Mouse (Mus musculus) CH12.LX (cell line): ENCODE results near the gene Thbs4. TPM values are rescaled to one million over a fixed set of nuclear protein-coding genes. Genes with fewer than 3 reads are reported as not detected.

Experiments
- DNase-seq: peaks from one replicate; pipeline ENCODE4 v3.0.0-alpha.2; 2013; ENCODE audit errors: extremely low read depth
- H3K27ac ChIP-seq: 2 replicates; pipeline ENCODE4 v1.5.1; 2012; ENCODE audit warnings: low read depth, mild to moderate bottlenecking, control low read depth, moderate library complexity; ENCODE audit not compliant: insufficient read depth
- H3K27me3 ChIP-seq: replicated peaks from 2 replicates; pipeline ENCODE3; 2012; ENCODE audit warnings: inconsistent platforms
- H3K36me3 ChIP-seq, 2 experiments: replicated peaks in 1 of 2; 2 replicates each; pipeline versions ENCODE3 to v1.6.1; 2012; ENCODE audit warnings: inconsistent platforms in 1 of 2, low read length in 1 of 2, mild to moderate bottlenecking in 1 of 2, mixed read lengths in 1 of 2, moderate library complexity in 1 of 2; ENCODE audit not compliant: control insufficient read depth in 1 of 2, insufficient read depth in 1 of 2
- H3K4me1 ChIP-seq, 2 experiments: 2 replicates each; pipeline ENCODE4 v1.6.1; 2012; ENCODE audit warnings: inconsistent platforms in 1 of 2, moderate library complexity in 1 of 2; ENCODE audit not compliant: insufficient read depth in 2 of 2, control insufficient read depth in 1 of 2
- H3K4me2 ChIP-seq: 2 replicates; pipeline ENCODE4 v1.6.1; 2012; ENCODE audit warnings: low read depth, mild to moderate bottlenecking, control low read depth; ENCODE audit not compliant: poor library complexity, insufficient read depth, severe bottlenecking
- H3K4me3 ChIP-seq, 3 experiments: fragments of 150-350 bp in 1 of 3; sonication (generic) in 1 of 3; replicated peaks in 1 of 3; 2 replicates each; pipeline versions ENCODE3 to v1.5.1; 2011 to 2012; ENCODE audit warnings: low read depth in 2 of 3, low read length in 2 of 3, mild to moderate bottlenecking in 2 of 3, moderate library complexity in 2 of 3, control low read depth in 1 of 3, improper control_type of control experiment in 1 of 3, inconsistent platforms in 1 of 3, mixed read lengths in 1 of 3; ENCODE audit not compliant: poor library complexity in 1 of 3
- H3K79me2 ChIP-seq: replicated peaks from 2 replicates; pipeline ENCODE4 v1.6.1; 2012; ENCODE audit warnings: mild to moderate bottlenecking, moderate library complexity; ENCODE audit not compliant: control insufficient read depth, poor library complexity, insufficient read depth, severe bottlenecking; ENCODE audit errors: extremely low read depth
- H3K9ac ChIP-seq: 2 replicates; pipeline ENCODE4 v1.6.1; 2012; ENCODE audit warnings: low read depth, mild to moderate bottlenecking, control low read depth, moderate library complexity; ENCODE audit not compliant: insufficient read depth
- H3K9me3 ChIP-seq: replicated peaks from 2 replicates; pipeline ENCODE3; 2012; ENCODE audit warnings: low read length, inconsistent platforms, mixed read lengths
- CTCF ChIP-seq, 2 experiments: IDR thresholded peaks in 1 of 2; conservative IDR thresholded peaks in 1 of 2; 2 replicates each; pipeline ENCODE4 v1.5.1; 2011 to 2012; ENCODE audit warnings: low read depth in 2 of 2, low read length in 2 of 2, improper control_type of control experiment in 1 of 2, inconsistent platforms in 1 of 2, mild to moderate bottlenecking in 1 of 2, moderate library complexity in 1 of 2
- E2F4 ChIP-seq: IDR thresholded peaks from 2 replicates; pipeline ENCODE4 v1.6.1; 2011; ENCODE audit warnings: low read depth, low read length, improper control_type of control experiment; ENCODE audit not compliant: insufficient replicate concordance
- ELF1 ChIP-seq: IDR thresholded peaks from 2 replicates; pipeline ENCODE4 v1.6.1; 2014; ENCODE audit warnings: low read depth, mild to moderate bottlenecking, inconsistent platforms, low read length, improper control_type of control experiment
- MAFK ChIP-seq: IDR thresholded peaks from 2 replicates; pipeline ENCODE4 v1.6.1; 2011; ENCODE audit warnings: low read length, improper control_type of control experiment; ENCODE audit not compliant: insufficient replicate concordance
- MAZ ChIP-seq: IDR thresholded peaks from 2 replicates; pipeline ENCODE4 v1.6.1; 2012; ENCODE audit warnings: low read depth, mild to moderate bottlenecking, inconsistent platforms, low read length, improper control_type of control experiment, moderate library complexity
- MEF2A ChIP-seq: IDR thresholded peaks from 2 replicates; pipeline ENCODE4 v1.6.1; 2014; ENCODE audit warnings: low read depth, mild to moderate bottlenecking, inconsistent platforms, low read length, improper control_type of control experiment, borderline replicate concordance
- MXI1 ChIP-seq: IDR thresholded peaks from 2 replicates; pipeline ENCODE4 v1.6.1; 2011; ENCODE audit warnings: mild to moderate bottlenecking, low read depth, low read length, improper control_type of control experiment
- NELFE ChIP-seq: IDR thresholded peaks from 2 replicates; pipeline ENCODE4 v1.6.1; 2011; ENCODE audit warnings: low read depth, low read length, improper control_type of control experiment
- NRF1 ChIP-seq: IDR thresholded peaks from 2 replicates; pipeline ENCODE4 v1.6.1; 2014; ENCODE audit warnings: low read depth, mild to moderate bottlenecking, inconsistent platforms, low read length, improper control_type of control experiment, moderate library complexity
- PAX5 ChIP-seq: IDR thresholded peaks from 2 replicates; pipeline ENCODE4 v1.6.1; 2012; ENCODE audit warnings: low read length, inconsistent platforms, mixed read lengths
- RAD21 ChIP-seq: IDR thresholded peaks from 2 replicates; pipeline ENCODE4 v1.6.1; 2011; ENCODE audit warnings: low read depth, mild to moderate bottlenecking, low read length, improper control_type of control experiment, moderate library complexity
- SMC3 ChIP-seq: IDR thresholded peaks from 2 replicates; pipeline ENCODE4 v1.6.1; 2011; ENCODE audit warnings: low read depth, low read length, improper control_type of control experiment
- UBTF ChIP-seq: IDR thresholded peaks from 2 replicates; pipeline ENCODE4 v1.6.1; 2012; ENCODE audit warnings: low read depth, mild to moderate bottlenecking, inconsistent platforms, low read length, improper control_type of control experiment, moderate library complexity
- ZC3H11A ChIP-seq: IDR thresholded peaks from 2 replicates; pipeline ENCODE4 v1.6.1; 2012; ENCODE audit warnings: low read depth, mild to moderate bottlenecking, inconsistent platforms, low read length, improper control_type of control experiment
- dilution Hi-C: fragments of 300-500 bp; cut with MboI; formaldehyde crosslinking; loops from 2 replicates; pipeline ENCODE4 v1.14.3; 2020; ENCODE audit warnings: low sequenced_read_pairs; ENCODE audit not compliant: extremely low pct_unique_long_range_greater_than_20kb, extremely low pct_ligation_motif_present
- in situ Hi-C: fragments of 300-500 bp; cut with MboI; formaldehyde crosslinking; loops from 3 replicates; pipeline ENCODE4 v1.14.3; 2019; ENCODE audit warnings: low sequenced_read_pairs, low pct_ligation_motif_present, low pct_unique_long_range_greater_than_20kb, mixed read lengths
- polyA plus RNA-seq: library from polyadenylated mRNA; unstranded; fragments of >175 nt; gene quantifications from 2 replicates; pipeline ENCODE4 v1.2.1, GENCODE M21; 2012; ENCODE audit warnings: low read depth; ENCODE audit not compliant: insufficient read length
- total RNA-seq, 2 experiments: library from RNA; depleted of rRNA; stranded (reverse); fragments of 300-350 nt in 1 of 2; fragments of >200 nt in 1 of 2; gene quantifications; 2 replicates each; pipeline ENCODE4 v1.2.3; 2012 to 2014

The Thbs4 gene
- total and polyA plus RNA-seq, 3 experiments = not detected

GRCm38 (mm10) chr13:92704189-92704588 is 90.4 kb downstream of the Thbs4 start:
- Histone ChIP-seq H3K4me2 (no peak overlapping the region), H3K4me1 (peaks cover 0 to 12% of the 10 kb centered on the region in 2 experiments; a peak in 2 of 4 replicates), H3K36me3 (peaks cover 0 to 8% of the 10 kb centered on the region in 2 experiments), H3K4me3 (no peak overlapping the region), H3K79me2 (no peaks in the 10 kb centered on the region), H3K9ac (no peak overlapping the region), H3K27me3 (no peaks in the 10 kb centered on the region), H3K9me3 (no peaks in the 10 kb centered on the region), H3K27ac (no peak overlapping the region)
- in situ Hi-C loops = no loop called here
- dilution Hi-C loops = no loop called here
- DNase-seq = no peak
- TF ChIP-seq MAFK = no peak
- TF ChIP-seq, all 38 proteins: peak for 0

- no peak overlapping the region for H3K9ac ChIP-seq
- no peak overlapping the region for H3K4me2 ChIP-seq
- no peaks in the 10 kb centered on the region for H3K27me3 ChIP-seq
- DNase-seq = no peak
- H3K4me1 ChIP-seq = peaks cover 0 to 12% of the 10 kb centered on the region in 2 experiments; a peak in 2 of 4 replicates
- TF ChIP-seq E2F4 = no peak
- no peak for TF ChIP-seq MXI1
- peak; percentile 31 for TF ChIP-seq RAD21
- no peak for TF ChIP-seq MEF2A
- TF ChIP-seq MAZ = no peak
- peak in 1 of 2 experiments; percentile 44; a peak in 2 of 4 replicates for TF ChIP-seq CTCF (conservative IDR thresholded peaks at IDR 0.05 in 1 of 2, IDR thresholded peaks at IDR 0.05 in 1 of 2; ENCODE audit: low read depth in 2 of 2, low read length in 2 of 2)
- no peak for TF ChIP-seq PAX5
- TF ChIP-seq MAFK = no peak
- TF ChIP-seq ELF1 = no peak
- no peak for TF ChIP-seq UBTF
- peak; percentile 52 for TF ChIP-seq SMC3
- no peak for TF ChIP-seq NRF1
- TF ChIP-seq ZC3H11A = no peak
- no peak for TF ChIP-seq NELFE
- dilution Hi-C loops (no loop called here), in situ Hi-C loops (no loop called here)
- no peaks in the 10 kb centered on the region for H3K9me3 ChIP-seq
- H3K36me3 ChIP-seq = peaks cover 0 to 5% of the 10 kb centered on the region in 2 experiments
- no peaks in the 10 kb centered on the region for H3K79me2 ChIP-seq
- H3K4me3 ChIP-seq = no peak overlapping the region
- H3K27ac ChIP-seq = no peak overlapping the region
Measured at GRCm38 (mm10) chr13:92703241-92704027, 91.2 kb downstream of the Thbs4 start.
